Mouse (Mus musculus) testis, postnatal 10 days (tissue): ENCODE measurements around the gene Vmn1r225.
"Not testable (repeated sequence)": the region's sequence is repeated elsewhere in the genome, so short reads cannot be mapped to it uniquely, and the experiment has no call there.

ENCODE experiments used
- DNase-seq: peaks from one replicate; pipeline ENCODE4 v3.0.0; 2021; ENCODE audit warnings: low spot score

Vmn1r225 gene

DNA sequence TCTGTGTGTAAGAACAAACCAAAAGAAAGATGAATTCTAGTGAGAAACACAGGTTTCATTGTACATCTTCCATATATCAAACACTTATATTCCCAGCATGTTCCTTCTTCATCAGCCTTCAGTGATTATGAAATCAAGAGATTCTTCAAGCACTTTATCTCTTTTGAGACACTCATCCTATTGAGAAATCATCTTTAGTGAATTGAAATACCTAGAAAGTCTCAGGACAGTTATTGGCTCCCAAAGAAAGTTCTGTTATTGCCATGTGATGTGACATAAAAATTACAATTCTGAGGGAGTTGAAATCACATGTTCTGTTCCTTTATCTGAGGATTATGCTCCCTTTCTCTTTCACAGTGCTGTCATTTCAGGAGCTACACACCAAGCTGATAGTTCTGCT is at the start of gene Vmn1r225:
TSS of gene Vmn1r225 (plus strand) at position 301 of the 400 bp plus-strand sequence.
- no peak for DNase-seq

DNA sequence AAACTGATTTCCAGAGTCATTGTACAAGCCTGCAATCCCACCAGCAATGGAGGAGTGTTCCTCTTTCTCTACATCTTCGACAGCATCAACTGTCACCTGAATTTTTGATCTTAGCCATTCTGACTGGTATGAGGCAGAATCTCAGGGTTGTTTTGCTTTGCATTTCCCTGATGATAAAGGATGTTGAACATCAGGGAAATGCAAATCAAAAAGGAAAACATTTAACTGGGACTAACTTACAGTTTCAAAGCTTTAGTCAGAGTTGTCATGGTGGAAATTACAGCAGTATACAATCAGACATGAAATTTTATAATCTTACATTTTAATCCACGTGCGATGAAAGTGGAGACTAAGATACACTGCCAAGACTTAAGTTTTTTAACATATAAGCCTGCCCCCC is 24.6 kb upstream of the Vmn1r225 start:
- no peak for DNase-seq

DNA sequence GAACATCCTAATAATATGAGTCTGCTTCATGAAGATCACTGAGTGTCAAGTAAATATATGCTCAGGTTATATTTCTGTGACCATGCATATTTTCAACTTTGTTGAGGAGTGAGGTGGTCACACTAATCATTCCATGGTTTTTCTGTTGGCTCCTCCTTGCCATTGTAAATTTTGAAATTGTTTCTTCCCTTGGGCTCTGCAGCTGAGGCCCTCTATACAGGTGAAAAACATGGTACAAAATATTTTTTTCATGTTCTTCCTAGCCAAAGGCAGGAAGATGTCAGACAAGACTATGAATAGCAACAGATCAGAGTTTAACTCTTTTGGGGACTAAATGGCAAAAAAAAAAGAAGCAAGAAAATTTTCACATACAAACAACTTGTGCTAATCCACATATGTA is 16.7 kb upstream of the Vmn1r225 start, which contains the start of gene Vmn2r108:
TSS of gene Vmn2r108 (minus strand) at position 101 of the 400 bp plus-strand sequence.
- DNase-seq: no peak

DNA sequence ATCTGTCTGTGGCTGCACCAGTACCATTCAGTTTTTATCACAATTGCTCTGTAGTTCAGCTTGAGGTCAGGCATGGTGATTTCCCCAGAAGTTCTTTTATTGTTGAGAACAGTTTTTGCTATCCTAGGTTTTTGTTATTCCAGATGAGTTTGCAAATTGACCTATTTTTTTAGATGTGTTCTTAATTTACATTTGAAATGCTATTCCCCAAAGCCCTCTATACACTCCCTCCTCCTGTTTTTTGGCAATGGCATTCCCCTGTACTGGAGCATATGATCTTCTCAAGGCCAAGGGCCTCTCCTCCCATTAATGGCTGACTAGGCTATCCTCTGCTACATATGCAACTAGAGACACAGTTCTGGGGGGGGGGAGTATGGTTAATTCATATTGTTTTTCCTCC is 10.3 kb downstream of the Vmn1r225 start:
- DNase-seq: not testable (repeated sequence)
